Mouse (Mus musculus) neural tube, embryonic 15.5 days (tissue): Measurements from ENCODE around the gene Lalba. TPM values are rescaled to one million over a fixed set of nuclear protein-coding genes. Genes with fewer than 3 reads are reported as not detected.
A peak's percentile ranks its signal among the peaks of the same experiment; 100 is the strongest.
"Not testable (repeated sequence)": the region's sequence is repeated elsewhere in the genome, so short reads cannot be mapped to it uniquely, and the experiment has no call there.

Experiments
- ATAC-seq: fragments of 200-750 bp; cut with Nextera tagmentation; 2 replicates; pipeline ENCODE4 v1.8.0; 2017; ENCODE audit warnings: mild to moderate bottlenecking, moderate TSS enrichment, moderate library complexity; ENCODE audit not compliant: low FRiP score
- H3K27ac ChIP-seq: fragments of 300-500 bp; sonication (generic); replicated peaks from 2 replicates; pipeline ENCODE4 v1.5.1; 2015; ENCODE audit warnings: mild to moderate bottlenecking, inconsistent platforms
- H3K27me3 ChIP-seq: fragments of 300-500 bp; sonication (generic); replicated peaks from 2 replicates; pipeline ENCODE4 v1.6.1; 2015; ENCODE audit warnings: inconsistent platforms
- H3K36me3 ChIP-seq: fragments of 300-500 bp; sonication (generic); 2 replicates; pipeline ENCODE4 v1.6.1; 2015; ENCODE audit warnings: inconsistent platforms
- H3K4me1 ChIP-seq: fragments of 300-500 bp; sonication (generic); 2 replicates; pipeline ENCODE4 v1.6.1; 2015; ENCODE audit warnings: inconsistent platforms
- H3K4me2 ChIP-seq: fragments of 300-500 bp; sonication (generic); 2 replicates; pipeline ENCODE4 v1.6.1; 2015; ENCODE audit warnings: inconsistent platforms, mild to moderate bottlenecking, moderate library complexity
- H3K4me3 ChIP-seq: fragments of 300-500 bp; sonication (generic); replicated peaks from 2 replicates; pipeline ENCODE4 v1.5.1; 2015; ENCODE audit warnings: mild to moderate bottlenecking, inconsistent platforms
- H3K9ac ChIP-seq: fragments of 300-500 bp; sonication (generic); replicated peaks from 2 replicates; pipeline ENCODE4 v1.6.1; 2015; ENCODE audit warnings: mild to moderate bottlenecking, inconsistent platforms
- H3K9me3 ChIP-seq: fragments of 300-500 bp; sonication (generic); replicated peaks from 2 replicates; pipeline ENCODE4 v1.6.1; 2016; ENCODE audit warnings: inconsistent platforms
- WGBS: fragments of 180-500 bp; shearing (Covaris S2); methylation state at CpG from one replicate; pipeline ENCODE4 v1.1.7; 2015; ENCODE audit warnings: mixed read lengths; 5-methylcytosine and 5-hydroxymethylcytosine counted together
- polyA plus RNA-seq: library from polyadenylated mRNA; unstranded; fragments of >200 nt; fragmentation: Nextera tagmentation; extraction: Ambion mirVana; gene quantifications from 2 replicates; pipeline ENCODE4 v1.2.1, GENCODE M21; 2015

Gene Lalba
- polyA plus RNA-seq: not detected in 2 replicates

GRCm38 (mm10) chr15:98482701-98483100 lies at the start of gene Lalba:
Gene Lalba (minus strand): TSS chr15:98482721.
- no peak within 1 kb of the TSS for H3K9ac ChIP-seq
- H3K9me3 ChIP-seq: no peaks in the 10 kb centered on the region
- H3K4me3 ChIP-seq: no peak within 1 kb of the TSS
- ATAC-seq: no peak
- no peaks in the 10 kb centered on the region for H3K36me3 ChIP-seq
- no peak within 1 kb of the TSS for H3K27ac ChIP-seq
- no peaks in the 10 kb centered on the region for H3K27me3 ChIP-seq
- H3K4me1 ChIP-seq: no peaks in the 10 kb centered on the region
- H3K4me2 ChIP-seq: no peak within 1 kb of the TSS
- 70% methylated on average over 3 of the region's 3 CpGs for WGBS

- no peaks in the 10 kb centered on the region for H3K27me3 ChIP-seq
- H3K36me3 ChIP-seq: peaks cover 37% of the 10 kb centered on the region
- peak overlapping the region; percentile 73; the same call in 1 of the 2 replicates for H3K9ac ChIP-seq
- H3K9me3 ChIP-seq: no peaks in the 10 kb centered on the region
- H3K4me1 ChIP-seq: peaks cover 21% of the 10 kb centered on the region
- H3K4me2 ChIP-seq: peak overlapping the region; percentile 75
- no peak overlapping the region for H3K27ac ChIP-seq
- WGBS: 34% methylated on average over 5 of the region's 5 CpGs
- no peak for ATAC-seq
- H3K4me3 ChIP-seq: peak overlapping the region; percentile 73
Measured at GRCm38 (mm10) chr15:98532281-98532680, 49.8 kb upstream of the Lalba start.

- H3K4me3 ChIP-seq: no peak overlapping the region
- peaks cover 28% of the 10 kb centered on the region for H3K4me1 ChIP-seq
- H3K36me3 ChIP-seq: peaks cover 70% of the 10 kb centered on the region
- H3K27ac ChIP-seq: no peak overlapping the region
- WGBS: 91% methylated on average over 5 of the region's 5 CpGs
- no peaks in the 10 kb centered on the region for H3K27me3 ChIP-seq
- H3K9ac ChIP-seq: no peak overlapping the region
- H3K9me3 ChIP-seq: no peaks in the 10 kb centered on the region
- no peak overlapping the region for H3K4me2 ChIP-seq
- no peak for ATAC-seq
Measured at GRCm38 (mm10) chr15:98528066-98528563, 45.6 kb upstream of the Lalba start.

GRCm38 (mm10) chr15:98527056-98527771 lies 44.7 kb upstream of the Lalba start:
- Histone ChIP-seq H3K27me3 (no peaks in the 10 kb centered on the region), H3K9me3 (no peaks in the 10 kb centered on the region), H3K9ac (no peak overlapping the region), H3K36me3 (peaks cover 79% of the 10 kb centered on the region), H3K4me3 (no peak overlapping the region), H3K4me2 (no peak overlapping the region), H3K4me1 (peaks cover 19% of the 10 kb centered on the region), H3K27ac (no peak overlapping the region)
- ATAC-seq: no peak
- 98% methylated on average over 5 of the region's 5 CpGs for WGBS

GRCm38 (mm10) chr15:98526057-98526456 lies 43.5 kb upstream of the Lalba start:
- Histone ChIP-seq H3K9ac (no peak overlapping the region), H3K4me3 (no peak overlapping the region), H3K4me2 (no peak overlapping the region), H3K27me3 (no peaks in the 10 kb centered on the region), H3K9me3 (no peaks in the 10 kb centered on the region), H3K4me1 (peaks cover 10% of the 10 kb centered on the region; the same call in 1 of the 2 replicates), H3K36me3 (peaks cover 80% of the 10 kb centered on the region), H3K27ac (no peak overlapping the region)
- ATAC-seq: no peak
- 41% methylated on average over 5 of the region's 5 CpGs for WGBS

- no peaks in the 10 kb centered on the region for H3K27me3 ChIP-seq
- 93% methylated on average over 3 of the region's 3 CpGs for WGBS
- H3K4me3 ChIP-seq: no peak overlapping the region
- ATAC-seq: no peak
- no peak overlapping the region for H3K9ac ChIP-seq
- no peaks in the 10 kb centered on the region for H3K9me3 ChIP-seq
- H3K36me3 ChIP-seq: peaks cover 66% of the 10 kb centered on the region
- no peak overlapping the region for H3K27ac ChIP-seq
- no peak overlapping the region for H3K4me2 ChIP-seq
- H3K4me1 ChIP-seq: 0 out of 2 replicates have a peak, but pooled peaks cover 2% of the 10 kb centered on the region
Measured at GRCm38 (mm10) chr15:98521245-98521644, 38.7 kb upstream of the Lalba start.

GRCm38 (mm10) chr15:98517380-98518355 lies 35.1 kb upstream of the Lalba start:
- H3K9ac ChIP-seq: no peak overlapping the region
- H3K9me3 ChIP-seq: no peaks in the 10 kb centered on the region
- H3K4me1 ChIP-seq: no peaks in the 10 kb centered on the region
- H3K4me3 ChIP-seq: no peak overlapping the region
- ATAC-seq: no peak
- peaks cover 38% of the 10 kb centered on the region for H3K36me3 ChIP-seq
- no peak overlapping the region for H3K27ac ChIP-seq
- H3K27me3 ChIP-seq: no peaks in the 10 kb centered on the region
- 69% methylated on average over 16 of the region's 16 CpGs for WGBS
- no peak overlapping the region for H3K4me2 ChIP-seq

- H3K4me3 ChIP-seq, H3K27ac ChIP-seq, H3K9me3 ChIP-seq, ATAC-seq, H3K4me2 ChIP-seq, H3K9ac ChIP-seq, H3K27me3 ChIP-seq, H3K4me1 ChIP-seq: not testable (repeated sequence)
- H3K36me3 ChIP-seq: peaks cover 17% of the 10 kb centered on the region
- WGBS: 86% methylated on average over 2 of the region's 2 CpGs
Measured at GRCm38 (mm10) chr15:98514845-98515244, 32.3 kb upstream of the Lalba start.

- no peak overlapping the region for H3K4me2 ChIP-seq
- no peak for ATAC-seq
- H3K4me1 ChIP-seq: peaks cover 7% of the 10 kb centered on the region
- H3K27me3 ChIP-seq: no peaks in the 10 kb centered on the region
- no peaks in the 10 kb centered on the region for H3K9me3 ChIP-seq
- WGBS: 88% methylated on average over 8 of the region's 8 CpGs
- no peak overlapping the region for H3K27ac ChIP-seq
- peaks cover 11% of the 10 kb centered on the region for H3K36me3 ChIP-seq
- no peak overlapping the region for H3K4me3 ChIP-seq
- no peak overlapping the region for H3K9ac ChIP-seq
Measured at GRCm38 (mm10) chr15:98514146-98514545, 31.6 kb upstream of the Lalba start.

GRCm38 (mm10) chr15:98513676-98514075 lies 31.2 kb upstream of the Lalba start:
- H3K9me3 ChIP-seq, H3K27ac ChIP-seq, H3K4me2 ChIP-seq, H3K27me3 ChIP-seq, H3K4me3 ChIP-seq, H3K4me1 ChIP-seq, ATAC-seq, H3K9ac ChIP-seq: not testable (repeated sequence)
- 68% methylated on average over 3 of the region's 3 CpGs for WGBS
- H3K36me3 ChIP-seq: peaks cover 11% of the 10 kb centered on the region

GRCm38 (mm10) chr15:98512799-98513321 lies 30.3 kb upstream of the Lalba start:
- no peak overlapping the region for H3K27ac ChIP-seq
- no peak for ATAC-seq
- WGBS: 65% methylated on average over 17 of the region's 17 CpGs
- H3K4me1 ChIP-seq: peaks cover 7% of the 10 kb centered on the region
- H3K27me3 ChIP-seq: no peaks in the 10 kb centered on the region
- peaks cover 3% of the 10 kb centered on the region for H3K36me3 ChIP-seq
- H3K4me3 ChIP-seq: no peak overlapping the region
- H3K9ac ChIP-seq: no peak overlapping the region
- H3K4me2 ChIP-seq: no peak overlapping the region
- no peaks in the 10 kb centered on the region for H3K9me3 ChIP-seq
